Mouse (Mus musculus) embryonic fibroblast, embryonic 13.5 days (primary cell): ENCODE results near the gene 1810043G02Rik.

ENCODE experiments used
- CTCF ChIP-seq: IDR thresholded peaks from 2 replicates; pipeline ENCODE4 v1.5.1; 2011; ENCODE audit warnings: mild to moderate bottlenecking, control low read depth, low read length, moderate library complexity, borderline replicate concordance; ENCODE audit not compliant: insufficient read depth
- POLR2A ChIP-seq: IDR thresholded peaks from 2 replicates; pipeline ENCODE4 v1.6.1; 2011; ENCODE audit warnings: low read depth, mild to moderate bottlenecking, control low read depth, low read length, moderate library complexity

GRCm38 (mm10) chr10:78031987-78032386, 53.7 kb downstream of the 1810043G02Rik start:
- TF ChIP-seq CTCF (no peak), POLR2A (no peak)
